Comparison of ENCODE assay signal across 19 mouse cellular contexts in genomic region chr17:86784405-86784977, GRCm38 (mm10). TPM values are rescaled to one million over a fixed set of nuclear protein-coding genes. Genes with fewer than 3 reads are reported as not detected.
DNase-seq lines count a peak whose midpoint lies in the region; TF ChIP-seq lines count a peak whose summit lies in the region.
"Had no signal": no experiment of that assay in that cellular context is flagged by ENCODE, and none has a peak within 500 bp of the region (broad histone marks: within the 10 kb centered on the region; RNA-seq: fewer than 3 reads in every experiment).

No protein-coding gene starts in this region.

- no peak for TF ChIP-seq CTCF in gastrocnemius, adult 2 months (IDR thresholded peaks at IDR 0.05)
- no peak for TF ChIP-seq CTCF in layer of hippocampus, adult 2 months (conservative IDR thresholded peaks at IDR 0.05)
- no peak for TF ChIP-seq CTCF in E14TG2a.4 (conservative IDR thresholded peaks at IDR 0.05; ENCODE audit: low read length)
- TF ChIP-seq CTCF in cortical plate, adult 2 months (IDR thresholded peaks at IDR 0.05; ENCODE audit: extremely low read depth, insufficient read depth, low read length): no peak

- TF ChIP-seq POLR2A in cortical plate, adult 2 months (IDR thresholded peaks at IDR 0.05; ENCODE audit: extremely low read depth, insufficient read depth, low read length): no peak

- DNase-seq in gastrocnemius, adult 2 months: no peak
- no peak for DNase-seq in gastrocnemius, postnatal 36 days
- no peak for DNase-seq in layer of hippocampus, adult 2 months (ENCODE audit: low spot score in 2 of 2)
- DNase-seq in layer of hippocampus, postnatal 36 days: no peak
- no peak for DNase-seq in right cerebral cortex, postnatal 14 days
- DNase-seq in cerebellum, adult 18-20 months: no peak
- DNase-seq: adrenal gland, adult 2 months; cerebellum, adult 8-10 months; heart, postnatal 14 days had no signal

- peak overlapping the region; percentile 42 for H3K4me3 ChIP-seq in gastrocnemius, adult 2 months
- H3K4me3 ChIP-seq in layer of hippocampus, adult 2 months: no peak overlapping the region
- H3K4me3 ChIP-seq in E14TG2a.4 (replicated peaks; ENCODE audit: low read length): 0 out of 2 replicates have a peak overlapping the region, but pooled peaks have one; percentile 8
- H3K4me3 ChIP-seq in cortical plate, adult 2 months (ENCODE audit: insufficient read depth, low read length): no peak overlapping the region
- H3K4me3 ChIP-seq: erythroblast, embryonic 14.5 days; forebrain, embryonic 12.5 days; heart, embryonic 12.5 days; hindbrain, embryonic 12.5 days; limb, embryonic 13.5 days; midbrain, embryonic 10.5 days; neural tube, embryonic 15.5 days had no signal

- H3K4me1 ChIP-seq in E14TG2a.4 (replicated peaks; ENCODE audit: low read depth, low read length): peaks cover 68% of the 10 kb centered on the region
- H3K4me1 ChIP-seq in cortical plate, adult 2 months (ENCODE audit: control insufficient read depth, insufficient read depth, low read length): peaks cover 10% of the 10 kb centered on the region

- H3K27me3 ChIP-seq in E14TG2a.4 (ENCODE audit: insufficient read depth, low read length): no peaks in the 10 kb centered on the region
- H3K27me3 ChIP-seq: forebrain, embryonic 12.5 days; heart, embryonic 12.5 days; hindbrain, embryonic 12.5 days; limb, embryonic 13.5 days; neural tube, embryonic 15.5 days had no signal

- no peaks in the 10 kb centered on the region for H3K9me3 ChIP-seq in E14TG2a.4 (ENCODE audit: low read length)
- H3K9me3 ChIP-seq: forebrain, embryonic 12.5 days; heart, embryonic 12.5 days; hindbrain, embryonic 12.5 days; limb, embryonic 13.5 days; midbrain, embryonic 10.5 days; neural tube, embryonic 15.5 days had no signal

- intact Hi-C loops in gastrocnemius, adult 2 months (cut with DNase I): no loop called here
- intact Hi-C loops in gastrocnemius, postnatal 36 days (cut with DNase I): no loop called here

- peaks cover 32% of the 10 kb centered on the region for H3K36me3 ChIP-seq in E14TG2a.4 (ENCODE audit: insufficient read depth, low read length)
- H3K36me3 ChIP-seq: forebrain, embryonic 12.5 days; heart, embryonic 12.5 days; hindbrain, embryonic 12.5 days; limb, embryonic 13.5 days; midbrain, embryonic 10.5 days; neural tube, embryonic 15.5 days had no signal

- peak overlapping the region; percentile 79 for H3K27ac ChIP-seq in gastrocnemius, adult 2 months
- peak overlapping the region; percentile 82 for H3K27ac ChIP-seq in layer of hippocampus, adult 2 months
- 0 out of 2 replicates have a peak overlapping the region, but pooled peaks have one; percentile 52 for H3K27ac ChIP-seq in cortical plate, adult 2 months (ENCODE audit: insufficient read depth, low read length)
- H3K27ac ChIP-seq: forebrain, embryonic 12.5 days; hindbrain, embryonic 12.5 days; limb, embryonic 13.5 days; liver, embryonic 14.5 days; midbrain, embryonic 10.5 days; neural tube, embryonic 15.5 days had no signal

RNA-seq across cellular contexts. Expression of gene Epas1, which starts 31.0 kb away (rescaled TPM):
- total RNA-seq in gastrocnemius, adult 2 months (2021): 100 to 1,000 TPM in 1 of 2 experiments, 10 to 100 TPM in 1; 96.6 to 127 TPM
- total RNA-seq in gastrocnemius, postnatal 36 days (2021): 100 to 1,000 TPM in 1 of 2 experiments, 10 to 100 TPM in 1; 94.9 to 100 TPM
- 10 to 100 TPM; 98.7 to 99.2 TPM for total RNA-seq in layer of hippocampus, adult 2 months (2021)
- 10 to 100 TPM; 90.7 to 91.1 TPM for total RNA-seq in layer of hippocampus, postnatal 36 days (2021)
- 70.1 and 76.0 TPM in 2 replicates for polyA plus RNA-seq in cortical plate, adult 2 months (2012; rRNA removed)

Comparison
In these comparisons a context has a peak if more than half of its experiments do, and no peak if none do; other contexts are left out.
1. H3K4me3 ChIP-seq: peak in gastrocnemius, adult 2 months (single experiment) and E14TG2a.4 (single experiment); none in layer of hippocampus, adult 2 months (single experiment) and cortical plate, adult 2 months (single experiment).
2. Peak in every context shown above with its lines, with median percentiles within 50 percentile points of each other: H3K27ac ChIP-seq.